Mouse (Mus musculus): ENCODE data around the gene Il12a. TPM values are rescaled to one million over a fixed set of nuclear protein-coding genes. Genes with fewer than 3 reads are reported as not detected.

Gene Il12a
- polyA plus RNA-seq (2017; shearing (Covaris generic)) = not detected

DNA sequence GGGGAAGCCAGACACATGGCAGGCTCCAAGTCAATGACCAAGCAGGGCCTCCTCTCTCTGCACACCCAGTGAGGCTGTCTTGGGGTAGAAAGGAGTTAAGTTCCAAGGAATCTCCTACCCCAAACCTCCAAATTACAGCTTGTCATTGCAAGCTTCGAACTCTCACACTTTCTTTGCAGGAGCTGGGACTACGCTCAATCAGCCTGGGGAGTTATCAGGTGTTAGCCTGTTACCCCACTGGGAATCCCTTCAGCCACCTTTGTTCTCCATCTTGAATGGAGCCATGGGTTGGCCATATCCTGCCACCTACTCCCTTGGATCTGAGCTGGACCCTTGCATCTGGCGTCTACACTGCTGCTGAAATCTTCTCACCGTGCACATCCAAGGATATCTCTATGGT lies at the start of gene Il12a:
Gene Il12a (plus strand): TSS at position 301 of the 400 bp plus-strand sequence.

Other genes with a start within 250 kb of the Il12a start
- 10 to 100 TPM; 16.4 to 20.6 TPM for gene 1110032F04Rik, start 178.9 kb downstream of the Il12a start, polyA plus RNA-seq (2017; shearing (Covaris generic))

Data from inflammation-experienced regulatory T-cells (primary cell).